Mouse (Mus musculus) cerebellum, adult 2 months (tissue): ENCODE data around the gene Taf7l.

Experiments used
- CTCF ChIP-seq: fragments of 200-500 bp; IDR thresholded peaks from 2 replicates; pipeline ENCODE4 v1.5.1; 2011; ENCODE audit warnings: low read depth, mild to moderate bottlenecking, control low read depth, low read length, moderate library complexity, borderline replicate concordance; ENCODE audit not compliant: insufficient read depth
- POLR2A ChIP-seq: fragments of 200-500 bp; IDR thresholded peaks from 2 replicates; pipeline ENCODE4 v1.6.1; 2011; ENCODE audit warnings: low read length, control low read depth, borderline replicate concordance; ENCODE audit not compliant: insufficient read depth

- TF ChIP-seq POLR2A (no peak), CTCF (no peak)
Measured at GRCm38 (mm10) chrX:134525260-134525659, 49.0 kb upstream of the Taf7l start.
